Mouse (Mus musculus) telencephalon, adult 2 months (tissue): Measurements from ENCODE around the gene H2al1a.
A peak's percentile ranks its signal among the peaks of the same experiment; 100 is the strongest.
"Not testable (repeated sequence)": the region's sequence is repeated elsewhere in the genome, so short reads cannot be mapped to it uniquely, and the experiment has no call there.

ENCODE experiments used
- DNase-seq: peaks from one replicate; pipeline ENCODE4 v3.0.0-alpha.2; 2011; ENCODE audit warnings: low read depth, low spot score

The H2al1a gene

DNA sequence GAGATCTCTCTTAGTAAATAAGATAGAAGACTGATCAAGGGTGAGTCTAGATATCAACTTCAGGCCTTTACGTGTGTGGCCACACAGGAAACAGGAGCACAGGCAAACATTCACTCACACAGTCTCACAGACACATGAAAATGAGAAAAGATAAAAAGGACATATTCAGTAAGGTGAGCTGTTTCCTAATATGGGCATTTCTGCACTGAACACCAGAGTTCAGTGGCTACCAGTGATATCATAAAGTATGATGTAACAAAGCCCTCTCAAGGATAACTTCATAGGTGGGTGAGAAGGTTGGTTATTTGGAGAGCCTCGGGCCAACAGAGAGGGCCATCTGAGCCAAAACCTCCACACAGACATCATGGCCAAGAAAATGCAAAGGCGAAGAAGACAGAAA, at the start of gene H2al1a:
Gene H2al1a (plus strand): TSS at position 301 of the 400 bp plus-strand sequence.
- not testable (repeated sequence) for DNase-seq

DNA sequence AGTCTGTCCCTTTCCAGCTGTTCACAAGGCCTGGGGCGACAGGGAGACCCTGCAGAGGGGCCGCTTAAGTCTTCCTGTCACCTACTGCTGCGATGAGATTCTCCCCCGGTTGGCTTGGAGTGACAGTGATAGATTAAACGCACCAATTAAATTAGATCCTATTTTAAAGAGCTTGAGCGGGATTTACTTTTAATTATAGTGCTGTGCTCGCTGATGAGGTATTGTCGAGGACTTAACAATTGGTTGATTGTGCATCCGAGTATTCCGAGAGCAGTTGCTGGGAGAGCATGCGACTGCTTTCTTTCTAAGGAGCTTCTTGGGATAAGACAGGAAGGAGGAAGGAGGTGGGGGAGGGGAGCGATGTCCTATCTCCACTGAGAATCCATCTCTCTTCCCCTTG, 48.9 kb upstream of the H2al1a start:
- DNase-seq = no peak

DNA sequence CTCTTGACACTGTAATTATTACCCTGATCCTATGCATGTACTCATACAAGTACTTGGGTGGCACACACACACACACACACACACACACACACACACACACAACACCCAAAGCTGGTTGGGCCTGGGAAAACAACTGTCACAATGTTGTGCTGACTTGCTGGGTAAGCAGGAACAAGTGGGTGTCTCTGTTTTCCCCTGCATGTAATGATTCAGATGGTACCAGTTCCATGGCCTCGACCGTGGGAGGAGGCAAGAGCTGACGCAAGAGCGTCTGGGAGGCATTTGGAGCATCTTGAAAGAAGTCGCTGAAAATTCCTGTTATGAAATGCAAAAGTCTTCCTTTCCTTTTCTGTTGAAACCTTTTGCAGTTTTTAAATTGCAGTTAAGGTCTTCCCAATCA, 45.0 kb upstream of the H2al1a start:
- DNase-seq = peak; percentile 79

DNA sequence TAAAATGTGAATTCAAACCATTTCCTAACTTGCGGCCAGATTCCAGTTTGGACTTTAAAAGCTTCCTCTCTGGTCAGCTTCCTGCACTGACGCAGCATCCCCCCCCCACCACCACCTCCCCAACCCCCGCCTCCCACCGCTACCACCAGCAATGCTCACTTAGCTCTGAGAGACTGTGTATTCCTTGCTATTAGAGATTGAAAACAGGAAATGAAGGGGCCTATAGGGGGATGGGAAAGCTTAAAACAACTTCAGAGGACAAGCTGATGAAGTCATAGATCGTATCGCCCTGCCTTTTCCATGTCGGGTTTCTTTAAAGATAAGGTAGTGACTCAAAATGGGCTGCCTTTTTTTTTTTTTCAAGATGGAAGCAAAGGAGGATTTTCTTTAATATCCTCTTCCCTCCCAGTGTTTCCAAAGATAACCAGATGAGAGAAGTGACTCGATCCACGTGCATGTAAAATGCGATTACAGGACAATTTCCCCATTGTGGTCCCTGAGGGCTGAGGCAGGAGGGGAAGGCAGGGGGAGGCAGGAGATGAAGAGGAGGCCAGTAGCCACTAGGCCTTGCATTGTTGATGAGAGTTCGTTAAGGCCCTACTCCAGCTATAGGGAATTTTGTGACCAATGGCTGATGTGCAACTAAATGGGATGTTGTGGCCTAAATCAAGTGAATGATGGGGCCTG, 44.4 kb upstream of the H2al1a start:
- DNase-seq = no peak

DNA sequence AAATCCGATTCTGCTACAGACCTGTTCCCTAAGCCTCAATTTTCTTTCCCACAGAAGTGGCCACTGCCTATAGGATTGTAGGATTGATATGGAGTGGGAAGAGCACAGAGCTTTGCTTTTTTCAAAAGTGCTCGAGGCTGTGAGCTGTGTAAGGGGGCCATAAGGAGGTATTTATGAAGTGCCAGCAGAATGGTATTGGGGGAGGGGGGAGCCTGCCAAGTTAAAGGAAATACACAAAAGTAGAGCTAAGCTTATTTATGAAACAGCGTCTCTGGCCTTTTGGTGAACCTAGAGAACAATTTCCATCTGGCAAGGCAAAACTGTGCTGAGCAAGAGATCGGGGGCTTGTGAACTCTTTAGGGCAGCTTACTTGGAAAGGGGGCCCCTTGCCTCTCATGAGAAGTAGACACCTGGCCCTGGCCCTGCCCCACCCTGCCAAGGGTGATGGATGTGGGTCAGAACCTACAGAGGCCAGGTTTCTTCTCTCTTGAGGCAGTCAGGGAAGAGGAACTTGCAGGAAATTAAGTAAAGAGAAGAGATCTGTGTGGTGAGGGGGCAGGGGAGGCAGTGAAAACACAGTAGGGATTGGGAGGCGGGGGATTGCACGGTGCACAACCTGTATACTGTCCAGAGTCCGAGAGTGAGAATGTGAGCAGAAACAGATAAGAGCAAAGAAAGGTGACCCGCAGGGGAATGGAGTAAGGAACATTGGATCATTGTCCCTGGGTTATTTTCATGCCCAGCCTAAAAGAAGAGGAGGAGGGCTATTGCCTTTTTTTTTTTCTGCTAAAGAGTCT, 43.3 kb upstream of the H2al1a start:
- DNase-seq = no peak

DNA sequence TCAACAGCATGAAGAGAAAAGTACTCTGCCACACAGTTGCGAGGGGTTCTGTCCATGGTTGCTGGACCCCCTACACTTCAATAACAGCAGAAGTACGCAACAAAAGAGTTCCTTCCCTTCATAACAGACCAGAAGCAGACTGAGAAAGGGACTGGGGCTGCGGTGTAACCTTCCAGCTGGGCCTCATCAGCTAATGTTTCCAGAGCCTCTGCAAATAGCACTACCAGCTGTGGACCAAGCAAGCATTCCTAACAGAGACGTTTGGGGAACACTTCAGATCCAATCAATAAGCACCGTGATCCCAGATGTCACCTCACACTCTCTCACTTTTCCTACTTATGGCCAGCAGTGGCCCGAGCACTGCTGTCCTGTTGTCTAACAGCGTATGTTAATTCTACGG, 34.1 kb upstream of the H2al1a start:
- DNase-seq = no peak

DNA sequence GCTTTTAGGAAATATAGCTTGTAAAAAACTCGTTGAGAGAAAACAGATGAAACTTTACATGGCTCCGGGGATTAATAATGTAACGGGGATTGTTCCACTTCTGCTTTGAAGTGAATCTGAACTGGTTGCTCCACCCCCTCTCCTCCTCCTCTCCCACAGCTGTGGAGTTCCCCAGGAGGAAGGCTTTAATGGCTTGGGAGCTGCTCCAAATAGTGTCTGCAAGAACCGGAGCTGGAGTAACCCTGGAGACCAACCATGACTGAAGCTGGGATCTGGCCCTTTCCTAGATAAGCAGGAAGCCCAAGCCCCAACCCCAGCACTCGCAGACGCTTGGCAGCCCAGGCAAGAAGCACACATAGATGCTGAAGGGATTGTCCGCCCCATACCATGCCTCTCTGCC, 31.3 kb upstream of the H2al1a start:
- no peak for DNase-seq

DNA sequence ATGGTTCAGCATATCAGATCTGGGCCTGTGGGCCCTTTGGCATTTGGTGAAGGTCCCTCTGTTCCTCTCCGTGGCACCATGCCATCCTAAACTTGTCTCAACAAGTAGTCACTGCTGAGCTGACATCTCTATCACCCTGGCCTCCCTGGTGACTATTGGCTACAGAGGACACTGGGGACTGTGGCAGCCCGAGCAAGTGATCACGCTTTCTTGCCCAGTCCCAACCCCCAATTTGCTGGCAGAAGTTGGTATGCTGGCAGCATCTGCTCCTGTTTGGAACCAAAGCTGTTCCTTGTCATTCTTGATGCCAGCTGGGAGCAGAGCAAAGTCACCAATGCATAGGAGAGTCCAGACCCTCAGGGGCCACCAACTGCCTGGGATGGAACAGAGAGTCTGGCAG, 30.0 kb upstream of the H2al1a start:
- DNase-seq = no peak

DNA sequence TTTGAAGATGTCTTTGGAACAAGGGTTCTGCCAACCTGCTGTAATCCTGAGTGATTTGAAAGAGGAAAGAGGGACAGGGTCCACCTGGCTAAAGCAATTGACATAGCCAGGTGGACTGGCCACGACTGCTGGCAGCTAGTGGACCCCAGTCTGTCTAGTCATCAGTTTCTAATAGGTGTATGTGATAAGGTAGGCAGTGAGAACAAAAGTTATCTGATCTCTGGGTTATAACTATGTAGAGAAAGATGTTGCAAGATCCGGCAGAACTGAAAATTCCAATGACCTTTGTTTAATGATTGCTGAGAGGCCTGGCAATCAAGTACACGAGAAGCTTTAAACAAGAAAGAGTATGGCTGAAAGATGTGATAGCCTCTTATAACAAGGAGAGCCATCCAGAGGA, 25.9 kb upstream of the H2al1a start:
- no peak for DNase-seq

DNA sequence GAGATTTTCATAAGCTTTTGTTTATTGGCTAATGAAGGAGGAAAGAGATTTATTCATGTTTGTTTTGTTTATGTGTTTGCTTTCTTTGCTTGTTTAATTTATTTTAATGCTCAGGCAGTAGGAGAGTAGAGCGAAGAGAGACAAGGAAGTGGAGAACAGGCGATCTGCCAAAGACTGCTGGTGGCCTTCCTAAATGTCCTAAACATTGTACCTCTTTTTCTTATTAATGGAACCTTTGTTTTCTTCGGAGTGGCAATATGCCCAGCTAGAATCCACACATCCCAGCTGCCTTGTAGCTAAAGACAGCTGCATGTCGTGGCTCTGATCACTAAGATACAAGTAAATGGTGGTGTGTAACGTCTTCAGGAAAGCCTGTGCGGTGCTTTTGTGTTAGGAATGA, 22.0 kb upstream of the H2al1a start:
- DNase-seq = no peak

DNA sequence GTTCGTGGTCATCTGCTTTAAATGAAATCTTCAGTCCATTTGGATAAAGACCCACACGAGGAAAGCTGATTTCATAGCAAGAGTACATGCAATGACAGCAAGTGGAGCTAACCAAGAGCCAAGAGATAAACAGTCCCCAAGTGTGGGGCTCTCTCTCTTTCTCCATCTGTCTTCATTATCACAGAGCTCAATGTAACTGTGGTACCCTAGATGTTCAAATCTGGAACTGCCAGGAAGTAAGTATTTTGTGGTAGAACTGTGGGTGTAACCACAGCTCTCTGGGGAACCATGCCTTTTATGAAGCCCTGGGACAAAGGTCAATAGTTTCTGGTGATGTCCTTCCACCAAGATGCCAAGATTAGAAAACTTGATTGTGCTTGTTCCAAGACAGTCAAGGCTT, 18.3 kb upstream of the H2al1a start:
- no peak for DNase-seq

DNA sequence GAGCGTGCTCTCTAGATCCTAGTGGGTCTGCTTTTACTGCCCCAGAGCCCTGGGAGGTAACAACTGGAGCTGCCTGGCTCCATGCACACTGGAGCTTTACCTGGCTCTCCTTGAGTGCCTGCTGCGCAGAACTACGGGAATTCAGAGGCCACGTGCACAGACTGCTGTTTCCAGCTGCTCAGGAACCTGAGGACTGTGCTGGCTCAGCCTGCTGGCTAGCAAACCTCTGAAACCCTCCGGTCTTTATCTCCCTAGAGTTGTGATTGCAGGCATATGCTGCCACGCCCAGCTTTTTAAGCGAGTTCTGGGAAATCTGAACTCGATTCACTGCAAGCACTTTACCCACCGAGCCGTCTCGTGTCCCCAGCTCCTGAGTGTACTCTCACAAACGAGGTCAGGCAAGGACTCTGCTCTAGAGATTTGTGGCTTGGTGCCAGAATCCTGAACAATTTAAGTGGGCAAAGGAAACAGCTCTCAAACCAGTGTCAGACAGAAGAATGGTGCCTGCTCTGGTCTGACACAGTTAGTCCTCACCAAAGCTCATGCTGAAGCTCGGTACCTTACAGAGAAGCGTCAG, 10.7 kb upstream of the H2al1a start:
- no peak for DNase-seq

DNA sequence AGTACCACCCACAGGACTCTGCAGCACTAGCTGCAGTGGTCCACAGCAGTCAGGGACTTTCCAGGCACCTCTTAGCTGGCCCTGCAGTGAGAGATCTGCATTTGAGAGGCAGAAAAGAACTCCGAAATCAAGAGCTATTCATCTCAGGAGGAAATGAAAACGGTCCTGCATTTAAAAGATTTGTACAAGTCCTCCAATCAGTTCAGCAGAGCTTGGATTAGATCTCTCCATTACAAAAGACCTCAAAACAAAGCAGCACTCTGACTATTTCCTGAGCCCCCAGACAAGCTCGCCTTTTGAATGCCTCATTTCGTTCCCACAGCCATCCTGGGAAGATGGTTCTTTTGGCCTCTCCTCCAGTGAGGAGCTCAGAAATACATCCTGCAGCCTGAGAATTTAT, 9.8 kb upstream of the H2al1a start:
- DNase-seq = no peak

DNA sequence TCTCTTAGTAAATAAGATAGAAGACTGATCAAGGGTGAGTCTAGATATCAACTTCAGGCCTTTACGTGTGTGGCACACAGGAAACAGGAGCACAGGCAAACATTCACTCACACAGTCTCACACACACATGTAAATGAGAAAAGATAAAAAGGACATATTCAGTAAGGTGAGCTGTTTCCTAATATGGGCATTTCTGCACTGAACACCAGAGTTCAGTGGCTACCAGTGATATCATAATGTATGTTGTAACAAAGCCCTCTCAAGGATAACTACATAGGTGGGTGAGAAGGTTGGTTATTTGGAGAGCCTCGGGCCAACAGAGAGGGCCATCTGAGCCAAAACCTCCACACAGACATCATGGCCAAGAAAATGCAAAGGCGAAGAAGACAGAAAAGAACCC, 3.1 kb downstream of the H2al1a start, which contains the start of gene H2al1b:
Gene H2al1b (plus strand): TSS at position 301 of the 400 bp plus-strand sequence.
- not testable (repeated sequence) for DNase-seq

DNA sequence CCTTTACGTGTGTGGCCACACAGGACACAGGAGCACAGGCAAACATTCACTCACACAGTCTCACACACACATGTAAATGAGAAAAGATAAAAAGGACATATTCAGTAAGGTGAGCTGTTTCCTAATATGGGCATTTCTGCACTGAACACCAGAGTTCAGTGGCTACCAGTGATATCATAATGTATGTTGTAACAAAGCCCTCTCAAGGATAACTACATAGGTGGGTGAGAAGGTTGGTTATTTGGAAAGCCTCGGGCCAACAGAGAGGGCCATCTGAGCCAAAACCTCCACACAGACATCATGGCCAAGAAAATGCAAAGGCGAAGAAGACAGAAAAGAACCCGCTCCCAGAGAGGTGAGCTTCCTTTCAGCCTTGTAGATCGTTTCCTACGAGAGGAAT, 6.3 kb downstream of the H2al1a start, which contains the start of gene H2al1c:
Gene H2al1c (plus strand): TSS at position 301 of the 400 bp plus-strand sequence.
- DNase-seq = not testable (repeated sequence)

DNA sequence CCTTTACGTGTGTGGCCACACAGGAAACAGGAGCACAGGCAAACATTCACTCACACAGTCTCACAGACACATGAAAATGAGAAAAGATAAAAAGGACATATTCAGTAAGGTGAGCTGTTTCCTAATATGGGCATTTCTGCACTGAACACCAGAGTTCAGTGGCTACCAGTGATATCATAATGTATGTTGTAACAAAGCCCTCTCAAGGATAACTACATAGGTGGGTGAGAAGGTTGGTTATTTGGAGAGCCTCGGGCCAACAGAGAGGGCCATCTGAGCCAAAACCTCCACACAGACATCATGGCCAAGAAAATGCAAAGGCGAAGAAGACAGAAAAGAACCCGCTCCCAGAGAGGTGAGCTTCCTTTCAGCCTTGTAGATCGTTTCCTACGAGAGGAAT, 9.5 kb downstream of the H2al1a start, which contains the start of gene H2al1d:
Gene H2al1d (plus strand): TSS at position 301 of the 400 bp plus-strand sequence.
- DNase-seq = not testable (repeated sequence)

DNA sequence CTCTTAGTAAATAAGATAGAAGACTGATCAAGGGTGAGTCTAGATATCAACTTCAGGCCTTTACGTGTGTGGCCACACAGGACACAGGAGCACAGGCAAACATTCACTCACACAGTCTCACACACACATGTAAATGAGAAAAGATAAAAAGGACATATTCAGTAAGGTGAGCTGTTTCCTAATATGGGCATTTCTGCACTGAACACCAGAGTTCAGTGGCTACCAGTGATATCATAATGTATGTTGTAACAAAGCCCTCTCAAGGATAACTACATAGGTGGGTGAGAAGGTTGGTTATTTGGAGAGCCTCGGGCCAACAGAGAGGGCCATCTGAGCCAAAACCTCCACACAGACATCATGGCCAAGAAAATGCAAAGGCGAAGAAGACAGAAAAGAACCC, 12.6 kb downstream of the H2al1a start, which contains the start of gene H2al1e:
Gene H2al1e (plus strand): TSS at position 301 of the 400 bp plus-strand sequence.
- not testable (repeated sequence) for DNase-seq

DNA sequence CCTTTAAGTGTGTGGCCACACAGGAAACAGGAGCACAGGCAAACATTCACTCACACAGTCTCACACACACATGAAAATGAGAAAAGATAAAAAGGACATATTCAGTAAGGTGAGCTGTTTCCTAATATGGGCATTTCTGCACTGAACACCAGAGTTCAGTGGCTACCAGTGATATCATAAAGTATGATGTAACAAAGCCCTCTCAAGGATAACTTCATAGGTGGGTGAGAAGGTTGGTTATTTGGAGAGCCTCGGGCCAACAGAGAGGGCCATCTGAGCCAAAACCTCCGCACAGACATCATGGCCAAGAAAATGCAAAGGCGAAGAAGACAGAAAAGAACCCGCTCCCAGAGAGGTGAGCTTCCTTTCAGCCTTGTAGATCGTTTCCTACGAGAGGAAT, 15.8 kb downstream of the H2al1a start, which contains the start of gene H2al1f:
Gene H2al1f (plus strand): TSS at position 301 of the 400 bp plus-strand sequence.
- DNase-seq = not testable (repeated sequence)

DNA sequence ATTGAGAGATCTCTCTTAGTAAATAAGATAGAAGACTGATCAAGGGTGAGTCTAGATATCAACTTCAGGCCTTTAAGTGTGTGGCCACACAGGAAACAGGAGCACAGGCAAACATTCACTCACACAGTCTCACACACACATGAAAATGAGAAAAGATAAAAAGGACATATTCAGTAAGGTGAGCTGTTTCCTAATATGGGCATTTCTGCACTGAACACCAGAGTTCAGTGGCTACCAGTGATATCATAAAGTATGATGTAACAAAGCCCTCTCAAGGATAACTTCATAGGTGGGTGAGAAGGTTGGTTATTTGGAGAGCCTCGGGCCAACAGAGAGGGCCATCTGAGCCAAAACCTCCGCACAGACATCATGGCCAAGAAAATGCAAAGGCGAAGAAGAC, 18.9 kb downstream of the H2al1a start, which contains the start of gene H2al1g:
Gene H2al1g (plus strand): TSS at position 301 of the 400 bp plus-strand sequence.
- DNase-seq = not testable (repeated sequence)

DNA sequence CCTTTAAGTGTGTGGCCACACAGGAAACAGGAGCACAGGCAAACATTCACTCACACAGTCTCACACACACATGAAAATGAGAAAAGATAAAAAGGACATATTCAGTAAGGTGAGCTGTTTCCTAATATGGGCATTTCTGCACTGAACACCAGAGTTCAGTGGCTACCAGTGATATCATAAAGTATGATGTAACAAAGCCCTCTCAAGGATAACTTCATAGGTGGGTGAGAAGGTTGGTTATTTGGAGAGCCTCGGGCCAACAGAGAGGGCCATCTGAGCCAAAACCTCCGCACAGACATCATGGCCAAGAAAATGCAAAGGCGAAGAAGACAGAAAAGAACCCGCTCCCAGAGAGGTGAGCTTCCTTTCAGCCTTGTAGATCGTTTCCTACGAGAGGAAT, 22.1 kb downstream of the H2al1a start, which contains the start of gene H2al1h:
Gene H2al1h (plus strand): TSS at position 301 of the 400 bp plus-strand sequence.
- DNase-seq = not testable (repeated sequence)

DNA sequence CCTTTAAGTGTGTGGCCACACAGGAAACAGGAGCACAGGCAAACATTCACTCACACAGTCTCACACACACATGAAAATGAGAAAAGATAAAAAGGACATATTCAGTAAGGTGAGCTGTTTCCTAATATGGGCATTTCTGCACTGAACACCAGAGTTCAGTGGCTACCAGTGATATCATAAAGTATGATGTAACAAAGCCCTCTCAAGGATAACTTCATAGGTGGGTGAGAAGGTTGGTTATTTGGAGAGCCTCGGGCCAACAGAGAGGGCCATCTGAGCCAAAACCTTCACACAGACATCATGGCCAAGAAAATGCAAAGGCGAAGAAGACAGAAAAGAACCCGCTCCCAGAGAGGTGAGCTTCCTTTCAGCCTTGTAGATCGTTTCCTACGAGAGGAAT, 25.3 kb downstream of the H2al1a start, which contains the start of gene H2al1i:
Gene H2al1i (plus strand): TSS at position 301 of the 400 bp plus-strand sequence.
- DNase-seq = not testable (repeated sequence)

DNA sequence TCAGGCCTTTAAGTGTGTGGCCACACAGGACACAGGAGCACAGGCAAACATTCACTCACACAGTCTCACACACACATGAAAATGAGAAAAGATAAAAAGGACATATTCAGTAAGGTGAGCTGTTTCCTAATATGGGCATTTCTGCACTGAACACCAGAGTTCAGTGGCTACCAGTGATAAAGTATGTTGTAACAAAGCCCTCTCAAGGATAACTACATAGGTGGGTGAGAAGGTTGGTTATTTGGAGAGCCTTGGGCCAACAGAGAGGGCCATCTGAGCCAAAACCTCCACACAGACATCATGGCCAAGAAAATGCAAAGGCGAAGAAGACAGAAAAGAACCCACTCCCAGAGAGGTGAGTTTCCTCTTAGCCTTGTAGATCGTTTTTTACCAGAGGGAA, 28.5 kb downstream of the H2al1a start, which contains the start of gene H2al1j:
Gene H2al1j (plus strand): TSS at position 301 of the 400 bp plus-strand sequence.
- DNase-seq = not testable (repeated sequence)
